Mouse (Mus musculus) spleen, postnatal 4 days (tissue): ENCODE data around the gene Tmem150b.

Experiments used
- DNase-seq, 2 experiments: peaks; one replicate each; pipeline ENCODE4 v3.0.0; 2022; ENCODE audit warnings: low spot score in 2 of 2

Gene Tmem150b

DNA sequence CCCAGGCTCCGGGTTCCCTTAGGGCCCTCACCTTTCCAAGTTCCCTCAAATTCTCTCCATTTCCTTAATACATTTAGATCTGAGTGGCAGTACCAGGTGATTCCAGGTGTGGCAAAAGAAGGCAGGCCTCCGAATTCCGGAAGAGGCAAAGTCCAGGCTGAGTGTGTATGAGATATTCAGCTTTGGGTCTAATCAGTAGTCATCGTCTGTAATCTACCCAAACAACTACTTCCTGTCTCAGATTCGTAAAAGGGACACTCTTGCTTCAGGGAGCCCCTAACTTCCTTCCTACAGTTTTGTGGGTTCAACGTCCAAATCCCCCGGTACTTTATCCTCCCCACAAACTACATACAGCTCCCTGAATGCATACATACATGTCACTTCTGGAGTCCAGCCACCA, at the start of gene Tmem150b:
TSS of gene Tmem150b (minus strand) at position 81 of the 400 bp plus-strand sequence.
- DNase-seq: no peak

DNA sequence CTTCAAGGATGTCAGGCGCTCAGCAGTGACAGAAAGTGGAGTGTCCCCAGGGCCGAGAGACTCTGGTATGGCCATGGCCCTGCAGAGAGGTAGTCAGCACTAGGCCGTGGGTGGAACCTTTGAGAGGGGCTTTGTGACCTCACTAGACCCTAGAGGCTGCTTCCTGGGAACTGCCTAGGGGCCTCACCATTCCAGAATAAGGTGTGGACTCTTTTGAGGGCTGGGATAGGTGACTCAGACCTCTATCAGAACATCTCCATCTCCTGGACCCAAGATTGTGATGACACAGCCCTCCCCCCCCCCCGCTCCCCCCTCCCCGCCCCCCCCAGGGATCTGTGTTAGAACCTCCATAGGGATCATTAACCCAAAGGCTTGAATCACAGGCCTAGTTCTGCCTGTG, 46.2 kb upstream of the Tmem150b start, which contains the start of gene Fam71e2:
TSS of gene Fam71e2 (minus strand) at position 101 of the 400 bp plus-strand sequence.
- DNase-seq: no peak

DNA sequence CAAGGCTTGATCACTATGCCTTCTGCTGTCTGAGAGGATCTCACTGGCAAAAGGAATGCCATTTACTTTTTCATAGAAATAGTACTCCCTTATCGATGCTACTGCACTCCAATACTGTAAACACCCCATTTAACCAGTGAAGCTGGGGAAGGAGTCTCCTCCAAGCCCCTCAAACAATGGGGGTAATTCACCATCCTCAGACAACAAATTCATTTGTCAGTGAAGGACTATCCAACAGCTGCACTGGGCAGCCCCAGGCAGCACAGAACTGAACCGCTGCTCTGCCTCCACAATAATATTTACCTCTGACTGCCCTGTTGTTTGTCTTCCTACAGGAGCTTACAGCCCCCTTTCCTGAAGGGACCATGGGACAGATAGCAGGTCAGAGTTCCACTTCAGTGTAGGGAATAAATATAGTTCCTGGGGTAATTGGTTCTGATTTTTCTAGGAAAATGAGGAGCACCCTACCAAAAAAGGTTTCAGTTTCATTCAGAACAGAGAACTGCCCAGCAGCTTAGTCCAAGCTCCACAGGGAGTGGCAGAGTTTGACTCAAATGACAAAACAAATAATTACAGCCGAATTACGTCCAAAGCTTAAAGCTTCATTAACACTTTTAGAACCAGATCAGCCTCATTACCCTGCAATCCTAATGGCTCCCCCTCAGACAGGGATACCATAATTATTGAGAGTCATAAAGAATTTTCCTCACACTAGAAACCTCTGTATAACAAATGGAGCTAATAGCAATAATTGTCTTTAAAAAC, 40.1 kb upstream of the Tmem150b start:
- DNase-seq: no peak

DNA sequence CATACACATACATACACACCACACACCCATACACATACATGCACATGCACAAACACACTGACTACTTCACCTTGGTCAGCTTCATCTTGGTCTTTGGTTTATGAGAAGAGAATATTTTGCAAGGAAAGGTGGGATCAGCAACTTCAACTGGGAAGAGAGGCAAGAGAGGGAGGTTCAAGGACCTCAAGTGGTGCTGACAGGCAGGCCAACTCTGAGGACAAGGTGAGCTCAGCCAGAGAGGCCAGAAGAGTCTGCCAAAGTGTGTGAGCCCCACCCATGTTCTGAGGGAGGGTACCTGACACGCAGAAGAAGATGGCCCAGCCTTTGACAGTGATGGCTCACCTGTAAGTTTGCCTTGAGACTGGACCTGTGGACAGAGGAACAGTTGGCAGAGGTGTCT, 34.6 kb upstream of the Tmem150b start:
- no peak for DNase-seq

DNA sequence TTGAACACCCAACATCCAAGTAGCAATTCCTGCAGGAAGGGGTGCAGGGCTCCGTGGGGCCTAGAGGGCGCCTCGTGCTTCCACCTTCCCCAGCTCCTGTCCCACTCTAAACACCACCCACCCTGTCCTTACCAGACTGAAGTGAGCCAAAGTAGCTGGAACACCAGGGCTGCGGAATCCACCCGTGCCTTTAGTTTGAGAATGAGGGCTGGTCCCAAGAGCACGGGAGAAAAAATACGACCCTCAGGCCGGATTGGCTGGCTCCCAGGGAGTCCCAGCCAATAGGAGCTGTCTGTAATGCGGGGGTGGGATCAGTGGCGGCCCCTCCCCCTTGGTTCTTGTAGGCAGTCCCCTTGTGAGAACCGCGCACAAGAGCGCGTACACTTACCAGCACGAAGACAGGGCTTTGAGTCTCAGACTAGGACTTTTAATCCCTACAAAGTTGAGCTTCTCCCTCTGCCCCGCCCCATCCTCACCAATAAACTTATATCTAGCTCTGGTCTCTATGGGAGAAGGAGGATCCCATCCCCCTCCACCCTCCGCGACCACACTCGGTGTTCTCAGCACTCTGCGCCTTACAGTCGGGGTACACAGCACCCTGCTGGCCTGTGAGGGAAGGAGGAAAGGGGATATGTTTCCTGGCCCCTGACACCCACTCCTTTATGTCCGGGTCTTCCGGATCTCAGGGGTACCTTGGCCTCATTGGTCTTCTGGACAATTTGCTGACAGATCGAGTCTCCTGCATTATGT, 27.9 kb upstream of the Tmem150b start, which contains the start of gene Cox6b2:
TSS of gene Cox6b2 (minus strand) at position 274 of the 750 bp plus-strand sequence.
- peak; percentile 91 for DNase-seq

DNA sequence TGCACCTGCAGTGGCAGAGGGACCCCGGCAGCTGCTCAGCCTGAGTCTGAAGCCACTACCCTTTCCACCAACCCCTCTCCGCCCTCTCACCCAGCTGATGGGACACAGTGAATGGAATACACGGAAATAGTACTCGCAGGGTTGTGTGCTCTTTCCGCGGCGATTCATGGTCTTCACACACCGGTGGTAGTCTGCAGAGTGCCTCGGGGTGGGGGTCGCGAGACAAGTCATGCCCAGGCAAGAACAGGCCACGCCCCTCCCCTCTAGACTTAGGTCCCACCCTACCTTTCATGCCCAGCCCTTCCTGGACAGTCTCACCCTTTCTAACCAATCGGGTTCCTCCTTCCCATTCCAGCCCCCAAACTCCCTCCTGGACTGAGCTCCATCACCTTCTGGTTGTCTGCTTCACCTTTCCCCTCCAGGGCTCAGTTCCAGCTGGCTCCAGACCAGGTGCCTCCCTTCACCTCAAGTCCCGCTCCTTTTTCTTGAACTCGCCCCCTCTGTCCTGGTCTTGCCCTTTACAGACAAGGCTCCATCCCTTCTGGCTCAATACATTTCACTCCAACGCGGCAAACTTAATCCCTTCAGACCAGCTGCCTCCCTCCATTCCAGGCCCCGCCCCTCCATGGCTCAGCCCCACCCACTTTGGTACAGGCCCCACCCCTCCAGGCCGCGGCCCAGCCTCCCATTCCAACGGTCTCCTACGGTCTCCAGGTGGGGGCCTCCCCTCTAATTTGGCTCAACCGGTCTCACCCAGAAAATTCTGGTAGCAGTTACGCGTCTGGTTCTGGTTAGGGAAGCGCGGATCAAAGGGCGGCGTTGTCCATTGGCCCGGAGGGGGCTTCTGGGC, 27.1 kb upstream of the Tmem150b start:
- DNase-seq: peak; percentile 87 to 93

DNA sequence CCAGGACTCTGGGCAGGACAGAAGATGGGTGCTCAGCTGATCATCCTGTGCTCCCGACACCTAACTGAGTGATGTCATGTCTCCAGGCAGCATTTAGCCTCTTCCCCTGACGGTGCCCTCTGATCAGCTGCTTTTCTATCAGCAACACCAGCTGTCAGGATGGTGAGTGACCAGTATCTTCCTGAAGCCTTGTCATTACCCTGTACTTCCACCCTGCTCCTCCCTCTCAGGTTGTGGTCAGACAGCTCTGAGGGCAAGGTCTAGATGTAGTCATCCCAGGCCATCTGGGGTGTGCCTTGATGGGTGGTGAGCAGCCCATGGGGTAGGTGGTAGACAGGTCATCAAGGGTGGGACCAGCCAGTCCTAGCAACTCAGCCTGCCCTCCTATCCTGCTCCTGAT, 24.1 kb upstream of the Tmem150b start:
- no peak for DNase-seq

DNA sequence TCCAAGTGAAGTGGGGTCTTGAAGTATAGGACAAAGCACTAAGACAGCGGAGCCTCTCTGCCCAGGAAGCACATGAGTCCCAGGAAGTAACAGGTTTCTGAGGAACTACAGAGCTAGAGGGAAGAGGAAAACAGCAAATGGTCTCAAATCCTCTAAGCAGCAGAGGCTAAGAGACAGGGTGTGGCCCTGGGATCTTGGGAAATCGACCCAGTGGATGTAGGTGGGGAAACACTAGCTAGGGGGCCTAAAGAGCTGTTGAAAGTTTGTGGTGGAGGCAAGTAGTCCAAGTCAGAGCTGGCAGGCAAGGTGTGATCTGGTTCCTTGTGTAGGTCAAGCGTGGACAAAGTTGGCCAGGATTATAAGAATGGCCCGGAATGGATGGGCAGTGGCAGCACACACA, 23.3 kb upstream of the Tmem150b start:
- no peak for DNase-seq

DNA sequence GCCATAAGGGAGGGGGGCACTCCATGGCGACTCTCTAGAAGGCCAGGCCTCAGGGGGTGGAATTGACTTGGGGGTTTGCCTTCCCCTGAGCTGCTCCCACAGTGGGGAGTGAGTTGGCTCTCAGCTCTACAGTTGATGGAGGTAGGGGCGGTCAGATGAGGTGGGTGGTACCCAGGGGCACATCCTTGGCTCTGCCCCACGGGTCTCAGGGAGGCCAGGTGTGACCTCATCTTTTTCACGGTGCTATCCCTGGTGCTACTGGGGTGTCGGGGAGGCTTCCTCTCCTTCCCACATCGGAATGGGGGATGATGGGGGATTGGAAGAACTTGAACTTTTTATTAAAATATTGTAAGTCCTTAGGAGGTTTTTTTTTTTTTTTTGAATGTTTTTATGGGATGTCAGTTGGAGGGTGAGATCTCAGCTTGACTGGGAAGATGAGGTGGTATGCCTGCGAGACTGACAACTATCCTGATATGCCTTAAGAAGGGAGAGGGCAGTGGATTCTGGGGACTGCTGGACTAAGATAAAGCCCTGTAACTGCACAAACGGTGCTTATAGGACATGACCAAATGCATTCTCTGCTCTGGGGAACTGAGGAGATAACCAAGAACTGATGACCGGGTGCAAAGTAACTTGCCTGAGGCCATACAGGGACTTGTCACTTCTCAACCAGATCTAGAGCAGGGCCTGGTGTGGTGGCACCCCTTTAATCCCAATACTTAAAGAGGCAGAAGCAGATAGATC, 22.3 kb upstream of the Tmem150b start:
- DNase-seq: peak; percentile 51 to 70

DNA sequence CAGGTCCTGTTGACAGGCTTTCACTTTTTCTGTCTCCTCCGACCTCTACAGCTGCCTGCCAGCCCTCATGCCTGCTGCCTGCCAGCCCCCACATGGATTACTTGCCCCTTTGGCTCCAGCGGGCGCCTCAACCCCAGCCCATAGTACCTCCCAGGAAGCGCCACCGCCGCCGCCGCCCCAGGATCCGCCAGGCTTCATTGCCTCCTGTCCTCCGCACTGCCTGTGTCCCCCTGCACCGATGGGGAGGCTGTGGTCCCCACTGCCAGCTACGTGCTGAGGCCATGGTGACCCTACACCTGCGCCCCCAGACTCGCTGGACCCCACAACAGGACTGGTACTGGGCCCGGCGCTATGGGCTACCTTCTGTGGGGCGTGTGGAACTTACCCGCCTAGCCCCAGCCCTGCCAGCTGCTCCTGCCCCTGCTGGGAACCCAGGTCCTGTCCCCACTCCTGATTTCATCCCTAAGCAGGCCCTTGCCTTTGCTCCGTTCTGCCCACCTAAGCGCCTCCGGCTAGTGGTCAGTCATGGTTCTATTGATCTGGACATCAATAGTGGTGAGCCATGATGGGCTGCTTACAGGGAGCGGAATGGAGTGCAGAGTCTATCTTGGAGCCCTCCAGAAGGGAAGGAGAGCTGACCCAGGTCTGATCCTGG, 21.4 kb upstream of the Tmem150b start:
- DNase-seq: no peak

DNA sequence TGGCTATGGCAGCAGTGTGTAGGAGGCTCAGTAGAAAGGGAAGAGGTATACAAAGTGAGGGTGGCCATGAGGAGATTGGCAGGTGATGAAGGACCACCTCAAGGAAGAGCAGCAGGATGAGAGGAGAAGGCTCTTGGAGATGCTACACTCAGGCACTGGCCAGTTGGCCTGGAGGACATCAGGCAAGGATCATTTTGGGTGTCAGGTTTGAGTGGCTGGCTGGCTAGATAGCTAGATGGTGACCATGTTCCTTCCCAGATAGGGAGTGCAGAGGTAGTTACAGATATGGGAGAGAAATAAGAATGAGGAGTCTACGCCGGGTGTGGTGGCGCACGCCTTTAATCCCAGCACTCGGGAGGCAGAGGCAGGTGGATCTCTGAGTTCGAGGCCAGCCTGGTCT, 19.8 kb upstream of the Tmem150b start:
- DNase-seq: no peak

DNA sequence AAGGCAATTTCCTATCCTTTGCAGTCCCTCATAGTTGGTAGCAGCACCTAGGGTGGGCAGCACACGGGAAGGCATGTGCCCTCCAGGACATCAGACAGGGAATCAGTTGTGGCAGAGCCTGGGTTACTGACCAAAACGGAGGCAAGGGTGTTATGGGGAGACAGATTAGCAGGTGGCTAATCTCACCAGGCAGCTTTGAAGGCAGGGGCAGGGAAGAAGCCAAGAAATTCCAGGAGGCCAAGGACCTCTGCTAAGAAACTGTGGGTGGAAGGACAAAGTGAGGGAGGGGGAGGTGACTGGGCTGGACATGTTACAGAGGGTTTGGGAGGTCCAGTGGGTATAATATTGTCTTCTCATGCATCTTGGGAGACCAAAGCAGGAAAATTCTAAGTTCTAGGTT, 18.3 kb upstream of the Tmem150b start:
- DNase-seq: peak in 1 of 2 experiments; percentile 53

DNA sequence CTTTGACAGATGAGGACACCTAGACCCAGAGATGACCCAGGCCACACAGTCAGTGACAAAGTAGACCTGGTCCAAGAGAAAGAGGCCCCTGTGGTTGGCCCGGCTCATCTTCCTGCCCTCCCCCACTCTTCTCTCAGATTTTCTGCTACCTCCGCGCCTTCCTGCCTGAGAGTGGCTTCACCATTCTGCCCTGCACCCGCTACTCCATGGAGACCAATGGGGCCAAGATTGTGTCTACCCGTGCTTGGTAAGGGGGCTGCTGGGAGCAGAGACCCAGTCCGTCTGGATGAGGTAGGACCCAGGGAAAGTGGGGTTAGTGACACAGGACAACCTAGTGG, 17.4 kb upstream of the Tmem150b start:
- DNase-seq: no peak

DNA sequence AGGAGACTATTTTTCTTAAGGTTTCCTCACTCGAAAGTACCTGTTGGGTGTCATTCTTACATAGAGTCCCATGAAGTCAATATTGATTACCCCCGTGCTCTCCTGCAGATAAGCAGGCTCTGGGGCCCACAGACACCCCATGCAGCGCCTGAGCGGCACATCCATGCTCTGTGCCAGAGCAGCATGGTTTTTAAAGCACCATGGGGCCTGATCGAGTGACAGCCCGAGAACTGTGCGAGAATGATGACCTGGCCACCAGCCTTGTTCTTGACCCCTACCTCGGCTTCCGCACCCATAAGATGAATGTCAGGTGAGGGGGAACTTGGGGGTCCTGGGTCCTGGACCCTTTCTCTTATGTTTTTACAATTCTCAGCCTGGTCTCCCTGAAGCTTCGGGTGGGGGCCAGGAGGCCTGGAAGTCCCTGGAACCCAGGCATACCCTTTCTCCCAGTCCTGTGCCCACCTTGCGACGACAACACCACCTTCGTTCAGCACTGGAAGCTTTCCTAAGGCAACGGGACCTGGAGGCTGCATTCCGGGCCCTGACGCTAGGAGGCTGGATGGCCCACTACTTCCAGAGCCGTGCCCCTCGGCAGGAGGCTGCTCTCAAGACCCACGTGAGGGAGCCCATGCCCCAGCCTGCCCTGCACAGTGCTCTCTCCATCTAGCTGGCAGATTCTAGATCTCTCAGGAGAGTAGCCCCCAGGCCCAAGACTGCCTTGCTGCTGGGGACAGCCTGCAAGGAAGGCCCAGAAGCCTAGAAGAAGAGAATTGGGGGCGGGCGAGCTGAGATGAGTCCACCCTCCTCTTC, 16.8 kb upstream of the Tmem150b start:
- DNase-seq: peak in 1 of 2 experiments; percentile 46

DNA sequence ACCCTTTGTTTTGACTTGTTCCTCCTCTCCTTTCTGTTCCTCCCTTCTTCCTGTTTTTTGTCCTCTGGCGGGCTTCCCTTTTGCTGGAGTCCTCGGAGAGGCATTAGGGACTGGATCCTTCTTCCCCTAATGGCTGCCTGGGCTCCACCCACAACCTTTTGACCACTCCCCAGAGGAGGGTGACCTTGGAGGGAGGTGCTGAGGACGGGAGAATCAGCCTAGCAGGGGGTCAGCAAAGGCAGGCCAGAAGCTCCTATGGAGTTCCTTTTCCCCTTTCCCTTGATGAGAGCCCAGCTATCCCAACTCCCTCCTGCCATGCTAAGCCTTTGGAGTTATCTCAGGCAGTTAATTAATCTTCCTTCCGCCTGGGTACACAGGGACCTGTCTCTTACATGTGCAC, 16.1 kb upstream of the Tmem150b start:
- DNase-seq: peak; percentile 76 to 84

DNA sequence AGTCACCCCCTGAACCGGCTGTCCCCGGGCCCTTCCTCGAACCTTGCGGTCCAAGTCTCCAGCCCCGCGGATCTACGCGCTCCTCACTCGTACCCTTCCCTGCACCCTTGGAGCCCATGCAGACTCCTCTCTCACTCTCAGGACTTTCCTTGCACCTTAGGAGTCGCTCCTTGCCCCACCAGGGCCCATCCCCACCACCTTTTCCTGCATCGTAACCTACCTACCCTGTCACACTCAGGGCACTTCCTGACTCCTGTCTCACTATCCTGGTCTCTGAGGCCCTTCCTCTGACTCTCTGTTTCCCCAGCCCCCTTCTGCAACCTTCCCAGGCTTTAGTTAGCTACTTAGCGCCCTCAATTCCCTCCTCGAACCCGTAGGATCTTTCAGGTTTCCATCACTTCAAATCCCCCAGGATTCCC, 15.3 kb upstream of the Tmem150b start:
- DNase-seq: no peak

DNA sequence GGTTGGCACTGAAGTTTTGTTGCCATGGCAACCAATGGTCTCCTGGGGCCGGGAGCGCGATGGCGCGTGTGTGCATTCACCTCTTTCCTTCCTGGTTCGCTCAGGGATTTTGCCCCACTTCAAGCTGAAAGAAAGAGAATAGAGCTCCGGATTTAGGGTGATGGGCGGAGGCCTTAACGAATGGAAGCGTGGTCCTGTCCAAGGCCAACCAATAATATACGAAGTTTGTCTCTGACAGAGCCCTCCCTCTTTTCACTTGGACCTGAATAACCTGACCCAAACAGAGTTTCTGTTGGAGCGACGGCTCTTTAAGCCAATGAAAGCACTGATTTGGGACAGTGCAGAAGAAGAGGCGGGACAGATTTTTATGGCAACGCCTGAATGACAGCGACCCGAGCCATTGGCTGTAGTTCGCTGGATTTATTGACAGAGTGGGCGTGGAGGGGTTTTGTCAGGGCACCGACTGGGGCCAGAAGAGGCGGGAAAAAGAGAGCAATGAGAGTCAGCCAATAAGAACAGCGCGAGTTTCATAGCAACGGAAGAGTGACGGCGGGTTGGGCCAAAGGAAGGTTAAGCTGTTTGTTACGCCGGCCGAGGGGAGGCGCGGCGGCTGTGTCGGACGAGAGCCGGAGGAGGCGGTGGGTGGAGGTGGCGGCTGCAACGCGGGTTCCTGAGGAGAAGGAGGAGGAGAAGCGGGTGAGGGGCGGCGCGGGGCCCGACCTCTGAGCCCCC, 14.7 kb upstream of the Tmem150b start, which contains the start of gene Kmt5c:
TSS of gene Kmt5c (plus strand) at position 572 of the 732 bp plus-strand sequence.
- peak; percentile 93 to 95 for DNase-seq

DNA sequence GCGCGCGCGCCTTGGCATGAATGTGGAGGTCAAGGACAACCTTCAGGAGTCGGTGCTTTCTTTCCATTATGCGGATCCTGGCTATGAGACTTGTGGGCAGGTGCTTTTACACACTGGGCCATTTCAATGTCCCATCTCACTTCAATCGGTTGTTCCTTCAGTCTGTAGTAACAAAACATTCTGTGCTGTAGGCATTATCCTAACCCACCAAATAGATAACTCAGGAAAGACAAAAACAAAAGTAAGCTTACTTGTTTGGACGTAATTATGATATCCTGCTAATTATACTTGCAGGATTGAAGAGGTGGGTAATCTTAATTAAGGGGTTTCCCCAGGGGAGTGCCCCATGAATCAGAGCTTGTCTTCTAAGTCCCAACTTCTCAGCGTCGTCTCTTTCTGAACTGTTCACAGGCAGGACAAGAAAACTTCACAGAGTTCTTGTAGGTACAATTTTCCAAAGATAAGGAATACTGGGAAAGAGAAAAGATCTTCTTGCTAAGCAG, 14.0 kb upstream of the Tmem150b start:
- DNase-seq: no peak

DNA sequence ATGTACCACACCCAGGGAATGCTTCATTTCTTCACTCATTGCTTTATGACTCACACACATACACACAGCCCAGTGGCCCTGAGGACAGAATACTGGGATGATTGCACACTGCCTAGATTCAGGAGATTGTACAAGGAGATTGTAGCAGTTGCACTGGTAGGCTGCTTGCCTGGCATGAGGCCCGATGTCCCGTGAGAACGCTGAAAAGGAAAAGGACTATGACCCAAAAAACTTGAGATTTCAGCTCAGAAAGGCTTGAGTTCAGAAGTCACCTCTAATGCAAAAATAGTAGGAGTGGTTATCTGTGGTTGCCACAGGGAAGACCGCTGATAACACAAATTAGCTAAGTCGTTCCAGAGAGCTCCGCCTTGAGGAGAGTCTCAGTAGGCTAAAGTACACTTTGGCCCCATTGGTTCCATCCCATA, 7.9 kb upstream of the Tmem150b start:
- DNase-seq: no peak
